Mouse (Mus musculus): ENCODE measurements around the gene Tmem156.
A peak's percentile ranks its signal among the peaks of the same experiment; 100 is the strongest.
"Not testable (repeated sequence)": the region's sequence is repeated elsewhere in the genome, so short reads cannot be mapped to it uniquely, and the experiment has no call there.

Tmem156 gene

GRCm38 (mm10) chr5:65091921-65092320 lies at the start of gene Tmem156:
Tmem156 (minus strand) TSS chr5:65092132.
- DNase-seq (ENCODE audit: low read depth, low spot score), result no peak

GRCm38 (mm10) chr5:65141242-65141641 lies 49.3 kb upstream of the Tmem156 start:
- no peak for DNase-seq (ENCODE audit: low read depth, low spot score)

GRCm38 (mm10) chr5:65137073-65137472 lies 45.1 kb upstream of the Tmem156 start:
- DNase-seq (ENCODE audit: low read depth, low spot score), result no peak

GRCm38 (mm10) chr5:65136159-65136558 lies 44.2 kb upstream of the Tmem156 start:
- DNase-seq (ENCODE audit: low read depth, low spot score), result no peak

- DNase-seq (ENCODE audit: low read depth, low spot score), result no peak
Observed at GRCm38 (mm10) chr5:65131211-65131879, 39.4 kb upstream of the Tmem156 start.

GRCm38 (mm10) chr5:65130528-65131210 lies 38.7 kb upstream of the Tmem156 start:
- peak; percentile 59 for DNase-seq (ENCODE audit: low read depth, low spot score)

GRCm38 (mm10) chr5:65128481-65128880 lies 36.5 kb upstream of the Tmem156 start:
- DNase-seq (ENCODE audit: low read depth, low spot score), result no peak

GRCm38 (mm10) chr5:65126137-65126536 lies 34.2 kb upstream of the Tmem156 start:
- DNase-seq (ENCODE audit: low read depth, low spot score), result no peak

GRCm38 (mm10) chr5:65122616-65123015 lies 30.7 kb upstream of the Tmem156 start:
- DNase-seq (ENCODE audit: low read depth, low spot score), result no peak

- DNase-seq (ENCODE audit: low read depth, low spot score), result no peak
Observed at GRCm38 (mm10) chr5:65119918-65120317, 28.0 kb upstream of the Tmem156 start.

- no peak for DNase-seq (ENCODE audit: low read depth, low spot score)
Observed at GRCm38 (mm10) chr5:65119495-65119894, 27.6 kb upstream of the Tmem156 start.

- no peak for DNase-seq (ENCODE audit: low read depth, low spot score)
Observed at GRCm38 (mm10) chr5:65116789-65117188, 24.9 kb upstream of the Tmem156 start.

GRCm38 (mm10) chr5:65113323-65113722 lies 21.4 kb upstream of the Tmem156 start:
- no peak for DNase-seq (ENCODE audit: low read depth, low spot score)

- not testable (repeated sequence) for DNase-seq (ENCODE audit: low read depth, low spot score)
Observed at GRCm38 (mm10) chr5:65112225-65112624, 20.3 kb upstream of the Tmem156 start.

GRCm38 (mm10) chr5:65107773-65108432 lies 16.0 kb upstream of the Tmem156 start:
- no peak for DNase-seq (ENCODE audit: low read depth, low spot score)

- DNase-seq (ENCODE audit: low read depth, low spot score), result peak; percentile 47
Observed at GRCm38 (mm10) chr5:65106876-65107772, 15.2 kb upstream of the Tmem156 start, which contains the start of gene Klhl5. Klhl5 (plus strand) TSS chr5:65107539.

- no peak for DNase-seq (ENCODE audit: low read depth, low spot score)
Observed at GRCm38 (mm10) chr5:65102641-65103042, 10.7 kb upstream of the Tmem156 start.

- DNase-seq (ENCODE audit: low read depth, low spot score), result no peak
Observed at GRCm38 (mm10) chr5:65102026-65102640, 10.2 kb upstream of the Tmem156 start.

GRCm38 (mm10) chr5:65101621-65102020 lies 9.7 kb upstream of the Tmem156 start:
- no peak for DNase-seq (ENCODE audit: low read depth, low spot score)

GRCm38 (mm10) chr5:65101209-65101608 lies 9.3 kb upstream of the Tmem156 start:
- no peak for DNase-seq (ENCODE audit: low read depth, low spot score)

- no peak for DNase-seq (ENCODE audit: low read depth, low spot score)
Observed at GRCm38 (mm10) chr5:65100002-65100401, 8.1 kb upstream of the Tmem156 start.
